Mouse (Mus musculus) lung, postnatal 0 days (tissue): ENCODE data around the gene Zranb2. TPM values are rescaled to one million over a fixed set of nuclear protein-coding genes. Genes with fewer than 3 reads are reported as not detected.

Source experiments
- ATAC-seq: fragments of 200-750 bp; cut with Nextera tagmentation; 2 replicates; pipeline ENCODE4 v1.8.0; 2017; ENCODE audit warnings: moderate library complexity
- DNase-seq: peaks from one replicate; pipeline ENCODE4 v3.0.0-alpha.2; 2016; ENCODE audit warnings: low spot score
- H3K27ac ChIP-seq: fragments of 300-500 bp; sonication (generic); 2 replicates; pipeline ENCODE4 v1.5.1; 2014; ENCODE audit warnings: antibody characterized with exemption, mild to moderate bottlenecking, low read length, mixed read lengths
- H3K27me3 ChIP-seq: fragments of 300-500 bp; sonication (generic); replicated peaks from 2 replicates; pipeline ENCODE4 v1.6.1; 2014; ENCODE audit warnings: low read length, mixed read lengths; ENCODE audit not compliant: insufficient read depth
- H3K36me3 ChIP-seq: fragments of 300-500 bp; sonication (generic); 2 replicates; pipeline ENCODE4 v1.6.1; 2014; ENCODE audit warnings: low read length, mixed read lengths; ENCODE audit not compliant: insufficient read depth
- H3K4me1 ChIP-seq: fragments of 300-500 bp; sonication (generic); 2 replicates; pipeline ENCODE4 v1.6.1; 2014; ENCODE audit warnings: antibody characterized with exemption, low read depth, low read length, mixed read lengths; ENCODE audit not compliant: insufficient read depth
- H3K4me2 ChIP-seq: fragments of 300-500 bp; sonication (generic); replicated peaks from 2 replicates; pipeline ENCODE4 v1.6.1; 2014; ENCODE audit warnings: low read depth, mild to moderate bottlenecking, low read length, moderate library complexity, mixed read lengths
- H3K4me3 ChIP-seq: fragments of 300-500 bp; sonication (generic); 2 replicates; pipeline ENCODE4 v1.5.1; 2014; ENCODE audit warnings: low read depth, low read length
- H3K9ac ChIP-seq: fragments of 300-500 bp; sonication (generic); replicated peaks from 2 replicates; pipeline ENCODE4 v1.6.1; 2014; ENCODE audit warnings: low read depth, mild to moderate bottlenecking
- H3K9me3 ChIP-seq: fragments of 300-500 bp; sonication (generic); 2 replicates; pipeline ENCODE4 v1.6.1; 2016; ENCODE audit warnings: low read length, mixed read lengths
- CTCF ChIP-seq: IDR thresholded peaks from 2 replicates; pipeline ENCODE4 v1.5.1; 2016; ENCODE audit warnings: antibody characterized with exemption, mild to moderate bottlenecking
- EP300 ChIP-seq: IDR thresholded peaks from 2 replicates; pipeline ENCODE4 v1.6.1; 2016; ENCODE audit warnings: antibody characterized with exemption, mild to moderate bottlenecking, control low read depth
- WGBS: fragments of 180-500 bp; shearing (Covaris S2); extraction: QIAGEN DNeasy Blood & Tissue Kit; methylation state at CpG from one replicate; pipeline ENCODE4 v1.1.7; 2014; 5-methylcytosine and 5-hydroxymethylcytosine counted together
- polyA plus RNA-seq: library from polyadenylated mRNA; unstranded; fragments of >200 nt; fragmentation: Nextera tagmentation; extraction: Ambion mirVana; gene quantifications from 2 replicates; pipeline ENCODE4 v1.2.1, GENCODE M21; 2015

Gene Zranb2
- polyA plus RNA-seq, 1 experiment from 2014 or later = 50.3 TPM

- Histone ChIP-seq H3K4me2 (no peak overlapping the region), H3K36me3 (no peaks in the 10 kb centered on the region), H3K27ac (no peak overlapping the region), H3K9ac (no peak overlapping the region), H3K4me1 (no peaks in the 10 kb centered on the region), H3K27me3 (no peaks in the 10 kb centered on the region), H3K9me3 (no peaks in the 10 kb centered on the region), H3K4me3 (no peak overlapping the region)
- 60% methylated on average over 1 of the region's 1 CpGs for WGBS
- no peak for TF ChIP-seq CTCF
- TF ChIP-seq EP300 = no peak
- ATAC-seq (no peak), DNase-seq (no peak)
Observed at GRCm38 (mm10) chr3:157576862-157577261, 42.9 kb downstream of the Zranb2 start.

- Histone ChIP-seq H3K9me3 (no peaks in the 10 kb centered on the region), H3K4me3 (no peak overlapping the region), H3K4me1 (no peaks in the 10 kb centered on the region), H3K36me3 (no peaks in the 10 kb centered on the region), H3K9ac (no peak overlapping the region), H3K27me3 (no peaks in the 10 kb centered on the region), H3K4me2 (no peak overlapping the region), H3K27ac (no peak overlapping the region)
- TF ChIP-seq EP300 (no peak), CTCF (no peak)
- DNase-seq = no peak
- ATAC-seq = no peak
- WGBS = 83% methylated on average over 5 of the region's 5 CpGs
Observed at GRCm38 (mm10) chr3:157578469-157579170, 44.7 kb downstream of the Zranb2 start.

- no peak for TF ChIP-seq CTCF
- TF ChIP-seq EP300 = no peak
- H3K27me3 ChIP-seq = no peaks in the 10 kb centered on the region
- H3K27ac ChIP-seq = no peak overlapping the region
- H3K4me3 ChIP-seq = no peak overlapping the region
- no peaks in the 10 kb centered on the region for H3K9me3 ChIP-seq
- no peak overlapping the region for H3K4me2 ChIP-seq
- H3K9ac ChIP-seq = no peak overlapping the region
- no peaks in the 10 kb centered on the region for H3K36me3 ChIP-seq
- peak; percentile 49; the same call in 1 of the 2 replicates for ATAC-seq
- no peaks in the 10 kb centered on the region for H3K4me1 ChIP-seq
- WGBS = 31% methylated on average over 2 of the region's 2 CpGs
- DNase-seq = peak; percentile 58
Observed at GRCm38 (mm10) chr3:157579376-157579775, 45.4 kb downstream of the Zranb2 start.

GRCm38 (mm10) chr3:157580299-157580698 lies 46.3 kb downstream of the Zranb2 start:
- DNase-seq = no peak
- no peak for TF ChIP-seq CTCF
- no peak for ATAC-seq
- 39% methylated on average over 4 of the region's 4 CpGs for WGBS
- no peak overlapping the region for H3K4me3 ChIP-seq
- H3K36me3 ChIP-seq = no peaks in the 10 kb centered on the region
- no peaks in the 10 kb centered on the region for H3K4me1 ChIP-seq
- no peak overlapping the region for H3K9ac ChIP-seq
- H3K27ac ChIP-seq = no peak overlapping the region
- H3K4me2 ChIP-seq = no peak overlapping the region
- H3K27me3 ChIP-seq = no peaks in the 10 kb centered on the region
- H3K9me3 ChIP-seq = no peaks in the 10 kb centered on the region

GRCm38 (mm10) chr3:157581755-157582154 lies 47.8 kb downstream of the Zranb2 start:
- ATAC-seq (no peak), DNase-seq (no peak)
- no peaks in the 10 kb centered on the region for H3K27me3 ChIP-seq
- 22% methylated on average over 2 of the region's 2 CpGs for WGBS
- no peaks in the 10 kb centered on the region for H3K9me3 ChIP-seq
- TF ChIP-seq EP300 = no peak
- peak; percentile 27 for TF ChIP-seq CTCF
- H3K36me3 ChIP-seq = no peaks in the 10 kb centered on the region
- no peaks in the 10 kb centered on the region for H3K4me1 ChIP-seq
- H3K9ac ChIP-seq = no peak overlapping the region
- no peak overlapping the region for H3K4me2 ChIP-seq
- H3K4me3 ChIP-seq = no peak overlapping the region
- H3K27ac ChIP-seq = no peak overlapping the region

- DNase-seq (peak; percentile 46), ATAC-seq (no peak)
- Histone ChIP-seq H3K4me1 (no peaks in the 10 kb centered on the region), H3K9ac (no peak overlapping the region), H3K4me3 (no peak overlapping the region), H3K27ac (no peak overlapping the region), H3K4me2 (no peak overlapping the region), H3K36me3 (no peaks in the 10 kb centered on the region), H3K27me3 (no peaks in the 10 kb centered on the region), H3K9me3 (no peaks in the 10 kb centered on the region)
- 53% methylated on average over 5 of the region's 5 CpGs for WGBS
- TF ChIP-seq CTCF (no peak), EP300 (no peak)
Observed at GRCm38 (mm10) chr3:157582626-157583405, 48.9 kb downstream of the Zranb2 start.
